16 mouse cellular contexts compared by ENCODE assay signal in genomic region chr10:106975193-106976141, GRCm38 (mm10).
A peak's percentile ranks its signal among the peaks of the same experiment; 100 is the strongest.
DNase-seq lines count a peak whose midpoint lies in the region; ATAC-seq and TF ChIP-seq lines count a peak whose summit lies in the region.
"Had no signal": no experiment of that assay in that cellular context is flagged by ENCODE, and none has a peak within 500 bp of the region (broad histone marks: within the 10 kb centered on the region; RNA-seq: fewer than 3 reads in every experiment).

No protein-coding gene starts in this region.

- no peaks in the 10 kb centered on the region for H3K36me3 ChIP-seq in neural tube, embryonic 11.5 days (ENCODE audit: control insufficient read depth, insufficient read depth, low read length)
- H3K36me3 ChIP-seq in hindbrain, embryonic 16.5 days (ENCODE audit: control insufficient read depth, insufficient read depth, low read length), result no peaks in the 10 kb centered on the region
- H3K36me3 ChIP-seq in midbrain, postnatal 0 days (ENCODE audit: insufficient read depth, low read length), result no peaks in the 10 kb centered on the region
- H3K36me3 ChIP-seq in liver, postnatal 0 days (replicated peaks; ENCODE audit: insufficient read depth, low read length), result no peaks in the 10 kb centered on the region

- peak; percentile 11 for DNase-seq in neural tube, embryonic 11.5 days (ENCODE audit: low spot score)
- DNase-seq in neural tube, embryonic 10.5 days (ENCODE audit: extremely low spot score, low spot score), result no peak
- peak; percentile 14 for DNase-seq in midbrain, postnatal 0 days (ENCODE audit: low spot score)
- DNase-seq in layer of hippocampus, adult 11-12 months (ENCODE audit: low spot score), result no peak
- no peak for DNase-seq in heart, adult 11 months
- no peak for DNase-seq in liver, postnatal 0 days
- DNase-seq in embryo, embryonic 9.5 days (ENCODE audit: extremely low spot score), result no peak
- DNase-seq: adrenal gland, adult 2 months; cerebellum, adult 11 months; gastrocnemius, postnatal 10 days; kidney, adult 8-10 months; layer of hippocampus, postnatal 36 days; left cerebral cortex, postnatal 4 days; lung, adult 2 months; lung, postnatal 4 days had no signal

- H3K9me3 ChIP-seq in neural tube, embryonic 11.5 days (ENCODE audit: control insufficient read depth, low read length), result no peaks in the 10 kb centered on the region
- no peaks in the 10 kb centered on the region for H3K9me3 ChIP-seq in hindbrain, embryonic 16.5 days (ENCODE audit: control insufficient read depth, low read length)
- no peaks in the 10 kb centered on the region for H3K9me3 ChIP-seq in midbrain, postnatal 0 days (ENCODE audit: low read length)
- no peaks in the 10 kb centered on the region for H3K9me3 ChIP-seq in liver, postnatal 0 days (ENCODE audit: low read length)

- no peak for TF ChIP-seq CTCF in midbrain, postnatal 0 days (IDR thresholded peaks at IDR 0.05)
- no peak for TF ChIP-seq CTCF in liver, postnatal 0 days (IDR thresholded peaks at IDR 0.05; ENCODE audit: low read depth)

- TF ChIP-seq EP300 in liver, postnatal 0 days (IDR thresholded peaks at IDR 0.05; ENCODE audit: low read depth), result no peak

- 48% methylated on average over 13 of the region's 13 CpGs for WGBS in neural tube, embryonic 11.5 days
- WGBS in hindbrain, embryonic 16.5 days, result 30% methylated on average over 13 of the region's 13 CpGs
- 46% methylated on average over 13 of the region's 13 CpGs for WGBS in midbrain, postnatal 0 days
- 69% methylated on average over 13 of the region's 13 CpGs for WGBS in liver, postnatal 0 days (ENCODE audit: insufficient replicate concordance)

- H3K27me3 ChIP-seq in neural tube, embryonic 11.5 days (ENCODE audit: control insufficient read depth, insufficient read depth, low read length), result no peaks in the 10 kb centered on the region
- no peaks in the 10 kb centered on the region for H3K27me3 ChIP-seq in hindbrain, embryonic 16.5 days (replicated peaks; ENCODE audit: control insufficient read depth, insufficient read depth, low read length)
- H3K27me3 ChIP-seq in midbrain, postnatal 0 days (ENCODE audit: insufficient read depth, low read length), result no peaks in the 10 kb centered on the region
- no peaks in the 10 kb centered on the region for H3K27me3 ChIP-seq in liver, postnatal 0 days (ENCODE audit: insufficient read depth, low read length)

- 0 out of 2 replicates have a peak, but pooled peaks cover 5% of the 10 kb centered on the region for H3K4me1 ChIP-seq in neural tube, embryonic 11.5 days (ENCODE audit: control insufficient read depth, insufficient read depth, low read length)
- H3K4me1 ChIP-seq in hindbrain, embryonic 16.5 days (ENCODE audit: control insufficient read depth, insufficient read depth, low read depth, low read length), result peaks cover 3% of the 10 kb centered on the region
- H3K4me1 ChIP-seq in midbrain, postnatal 0 days (ENCODE audit: insufficient read depth, low read length), result no peaks in the 10 kb centered on the region
- no peaks in the 10 kb centered on the region for H3K4me1 ChIP-seq in liver, postnatal 0 days (ENCODE audit: insufficient read depth)

- no peak overlapping the region for H3K4me2 ChIP-seq in neural tube, embryonic 11.5 days (ENCODE audit: low read depth)
- H3K4me2 ChIP-seq in hindbrain, embryonic 16.5 days (ENCODE audit: low read length), result no peak overlapping the region
- H3K4me2 ChIP-seq in midbrain, postnatal 0 days (ENCODE audit: low read depth, low read length, poor library complexity, severe bottlenecking), result no peak overlapping the region
- H3K4me2 ChIP-seq in liver, postnatal 0 days (ENCODE audit: low read depth, low read length), result no peak overlapping the region

- H3K9ac ChIP-seq in neural tube, embryonic 11.5 days (ENCODE audit: low read length), result no peak overlapping the region
- no peak overlapping the region for H3K9ac ChIP-seq in hindbrain, embryonic 16.5 days (ENCODE audit: low read depth, low read length)
- no peak overlapping the region for H3K9ac ChIP-seq in midbrain, postnatal 0 days (replicated peaks; ENCODE audit: low read length, poor library complexity, severe bottlenecking)
- no peak overlapping the region for H3K9ac ChIP-seq in liver, postnatal 0 days (replicated peaks)

- H3K4me3 ChIP-seq in neural tube, embryonic 11.5 days (ENCODE audit: low read depth, low read length), result no peak overlapping the region
- no peak overlapping the region for H3K4me3 ChIP-seq in hindbrain, embryonic 16.5 days (ENCODE audit: low read length)
- no peak overlapping the region for H3K4me3 ChIP-seq in midbrain, postnatal 0 days (ENCODE audit: low read depth, low read length)
- H3K4me3 ChIP-seq in liver, postnatal 0 days (ENCODE audit: low read depth, low read length), result no peak overlapping the region

- peak; percentile 61 for ATAC-seq in neural tube, embryonic 11.5 days (ENCODE audit: insufficient read depth, low FRiP score, low TSS enrichment)
- peak; percentile 61 for ATAC-seq in hindbrain, embryonic 16.5 days
- no peak for ATAC-seq in midbrain, postnatal 0 days (ENCODE audit: low FRiP score)
- no peak for ATAC-seq in liver, postnatal 0 days

- H3K27ac ChIP-seq in neural tube, embryonic 11.5 days (ENCODE audit: low read depth, low read length), result no peak overlapping the region
- H3K27ac ChIP-seq in hindbrain, embryonic 16.5 days (ENCODE audit: low read depth, low read length), result no peak overlapping the region
- H3K27ac ChIP-seq in midbrain, postnatal 0 days (ENCODE audit: low read depth, low read length), result no peak overlapping the region; the same call in 1 of the 2 replicates
- no peak overlapping the region for H3K27ac ChIP-seq in liver, postnatal 0 days (ENCODE audit: low read depth)

Comparison
In these comparisons a context has a peak if more than half of its experiments do, and no peak if none do; other contexts are left out.
1. DNase-seq: peak in neural tube, embryonic 11.5 days (single experiment) and midbrain, postnatal 0 days (single experiment); none in neural tube, embryonic 10.5 days (single experiment), layer of hippocampus, adult 11-12 months (single experiment), heart, adult 11 months (single experiment), liver, postnatal 0 days (single experiment) and embryo, embryonic 9.5 days (single experiment).
2. ATAC-seq: peak in neural tube, embryonic 11.5 days (single experiment) and hindbrain, embryonic 16.5 days (single experiment); none in midbrain, postnatal 0 days (single experiment) and liver, postnatal 0 days (single experiment).